Mouse (Mus musculus): ENCODE measurements around the gene Igfbp7. TPM values are rescaled to one million over a fixed set of nuclear protein-coding genes. Genes with fewer than 3 reads are reported as not detected.

Igfbp7 gene
- total and polyA plus RNA-seq, 3 experiments = not detected

- Histone ChIP-seq H3K36me3 (replicated peaks) (no peaks in the 10 kb centered on the region), H3K4me1 (ENCODE audit: insufficient read depth, low read depth, low read length) (no peaks in the 10 kb centered on the region), H3K27me3 (ENCODE audit: insufficient read depth, low read length) (no peaks in the 10 kb centered on the region; the same call in 1 of the 2 replicates), H3K9me3 (replicated peaks) (peaks cover 16% of the 10 kb centered on the region), H3K4me3 (ENCODE audit: low read depth, low read length) (no peak overlapping the region)
- DNase-seq (ENCODE audit: low spot score) (no peak), ATAC-seq (ENCODE audit: extremely low read depth, insufficient number of reproducible peaks, low FRiP score, poor library complexity, severe bottlenecking) (no peak)
- TF ChIP-seq CTCF (IDR thresholded peaks at IDR 0.05; ENCODE audit: low read depth, low read length) = no peak
- TF ChIP-seq TAL1 (conservative IDR thresholded peaks at IDR 0.05; ENCODE audit: low read depth, low read length) = no peak
- no peak for TF ChIP-seq POLR2AphosphoS5 (IDR thresholded peaks at IDR 0.05; ENCODE audit: insufficient replicate concordance, low read depth, low read length)
- no peak for TF ChIP-seq GATA2 (IDR thresholded peaks at IDR 0.05; ENCODE audit: borderline replicate concordance, low read depth, low read length)
- no peak for TF ChIP-seq GATA1 (IDR thresholded peaks at IDR 0.05; ENCODE audit: borderline replicate concordance, low read length)
Observed at GRCm38 (mm10) chr5:77384724-77385123, 23.1 kb downstream of the Igfbp7 start.

DNA sequence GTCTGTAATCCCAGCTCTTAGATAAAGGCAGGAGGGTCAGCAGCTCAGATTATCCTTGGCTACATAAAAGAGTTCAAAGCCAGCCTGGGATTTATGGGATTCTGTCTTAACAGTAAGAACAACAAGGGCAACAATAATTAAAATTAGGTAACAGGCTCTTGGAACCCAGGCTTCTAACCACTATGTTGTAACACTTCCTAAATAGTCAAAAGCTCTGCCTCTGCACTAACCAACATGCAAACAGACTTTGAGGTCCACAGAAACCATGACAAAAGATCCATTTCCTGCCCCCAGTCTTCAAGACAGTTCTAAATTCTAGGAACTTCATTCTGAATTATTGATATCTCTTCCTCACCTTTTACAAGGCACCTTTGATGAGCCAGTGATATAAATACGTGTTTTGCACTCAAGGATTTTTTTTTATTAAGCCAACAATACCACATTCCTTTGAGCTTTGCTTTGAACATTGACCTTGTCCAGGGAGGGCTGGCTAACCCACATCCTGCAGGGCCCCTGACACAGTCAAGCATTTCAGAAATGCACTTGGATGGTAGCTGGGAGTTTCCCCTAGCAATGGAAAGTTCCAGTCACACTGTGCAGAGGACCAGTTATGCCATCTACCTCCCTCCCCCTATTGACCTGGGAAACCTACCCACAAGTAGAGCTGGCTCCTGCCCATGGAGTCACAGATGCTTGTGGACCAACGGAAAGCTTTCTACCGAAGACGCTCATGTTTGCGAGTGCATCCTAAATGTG, 23.9 kb downstream of the Igfbp7 start:
- no peaks in the 10 kb centered on the region for H3K4me1 ChIP-seq (ENCODE audit: insufficient read depth, low read depth, low read length)
- TF ChIP-seq POLR2AphosphoS5 (IDR thresholded peaks at IDR 0.05; ENCODE audit: insufficient replicate concordance, low read depth, low read length) (no peak), GATA1 (IDR thresholded peaks at IDR 0.05; ENCODE audit: borderline replicate concordance, low read length) (no peak), GATA2 (IDR thresholded peaks at IDR 0.05; ENCODE audit: borderline replicate concordance, low read depth, low read length) (no peak), TAL1 (conservative IDR thresholded peaks at IDR 0.05; ENCODE audit: low read depth, low read length) (no peak), CTCF (IDR thresholded peaks at IDR 0.05; ENCODE audit: low read depth, low read length) (no peak)

GRCm38 (mm10) chr5:77381686-77382085, 26.2 kb downstream of the Igfbp7 start:
- no peaks in the 10 kb centered on the region; the same call in 1 of the 2 replicates for H3K27me3 ChIP-seq (ENCODE audit: insufficient read depth, low read length)
- H3K4me1 ChIP-seq (ENCODE audit: insufficient read depth, low read depth, low read length) = no peaks in the 10 kb centered on the region
- ATAC-seq (ENCODE audit: extremely low read depth, insufficient number of reproducible peaks, low FRiP score, poor library complexity, severe bottlenecking) (no peak), DNase-seq (ENCODE audit: low spot score) (no peak)
- H3K4me3 ChIP-seq (ENCODE audit: low read depth, low read length) = no peak overlapping the region
- H3K36me3 ChIP-seq (replicated peaks) = no peaks in the 10 kb centered on the region
- TF ChIP-seq GATA2 (IDR thresholded peaks at IDR 0.05; ENCODE audit: borderline replicate concordance, low read depth, low read length) (no peak), GATA1 (IDR thresholded peaks at IDR 0.05; ENCODE audit: borderline replicate concordance, low read length) (no peak), POLR2AphosphoS5 (IDR thresholded peaks at IDR 0.05; ENCODE audit: insufficient replicate concordance, low read depth, low read length) (no peak), TAL1 (conservative IDR thresholded peaks at IDR 0.05; ENCODE audit: low read depth, low read length) (no peak), CTCF (IDR thresholded peaks at IDR 0.05; ENCODE audit: low read depth, low read length) (no peak)
- peaks cover 17% of the 10 kb centered on the region for H3K9me3 ChIP-seq (replicated peaks)

More for the DNA sequence above, 23.9 kb downstream of the Igfbp7 start:
- Histone ChIP-seq H3K27me3 (ENCODE audit: insufficient read depth, low read length) (no peaks in the 10 kb centered on the region; the same call in 1 of the 2 replicates), H3K9me3 (replicated peaks) (peaks cover 20% of the 10 kb centered on the region), H3K4me3 (ENCODE audit: low read depth, low read length) (no peak overlapping the region), H3K36me3 (replicated peaks) (no peaks in the 10 kb centered on the region)
- no peak for ATAC-seq (ENCODE audit: extremely low read depth, insufficient number of reproducible peaks, low FRiP score, poor library complexity, severe bottlenecking)
- no peak for DNase-seq (ENCODE audit: low spot score)

DNA sequence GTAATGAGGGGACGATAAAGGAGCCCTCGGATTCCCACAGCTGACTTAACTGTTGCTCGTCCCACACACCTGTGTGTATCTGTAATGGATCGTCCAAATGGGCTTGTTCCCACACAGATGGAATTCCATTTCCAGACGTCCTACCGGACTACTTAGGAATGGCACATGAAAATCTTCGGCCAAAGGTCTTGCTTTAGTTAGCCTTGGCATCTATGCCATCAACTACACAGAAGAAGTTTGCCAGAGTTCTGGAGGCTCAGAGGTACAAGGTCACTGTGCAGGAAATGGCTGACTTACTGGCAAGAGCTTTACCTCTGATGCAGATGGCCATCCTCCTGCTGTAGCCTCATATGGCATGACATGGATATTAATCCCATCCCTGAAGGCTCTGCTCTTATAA, 26.6 kb downstream of the Igfbp7 start:
- Histone ChIP-seq H3K4me1 (ENCODE audit: insufficient read depth, low read depth, low read length) (no peaks in the 10 kb centered on the region), H3K36me3 (replicated peaks) (no peaks in the 10 kb centered on the region), H3K4me3 (ENCODE audit: low read depth, low read length) (no peak overlapping the region), H3K27me3 (ENCODE audit: insufficient read depth, low read length) (no peaks in the 10 kb centered on the region; the same call in 1 of the 2 replicates), H3K9me3 (replicated peaks) (peaks cover 17% of the 10 kb centered on the region)
- DNase-seq (ENCODE audit: low spot score) (no peak), ATAC-seq (ENCODE audit: extremely low read depth, insufficient number of reproducible peaks, low FRiP score, poor library complexity, severe bottlenecking) (no peak)
- TF ChIP-seq CTCF (IDR thresholded peaks at IDR 0.05; ENCODE audit: low read depth, low read length) (no peak), POLR2AphosphoS5 (IDR thresholded peaks at IDR 0.05; ENCODE audit: insufficient replicate concordance, low read depth, low read length) (no peak), GATA1 (IDR thresholded peaks at IDR 0.05; ENCODE audit: borderline replicate concordance, low read length) (no peak), GATA2 (IDR thresholded peaks at IDR 0.05; ENCODE audit: borderline replicate concordance, low read depth, low read length) (no peak), TAL1 (conservative IDR thresholded peaks at IDR 0.05; ENCODE audit: low read depth, low read length) (no peak)

- H3K4me3 ChIP-seq (ENCODE audit: low read depth, low read length) = no peak overlapping the region
- no peak for ATAC-seq (ENCODE audit: extremely low read depth, insufficient number of reproducible peaks, low FRiP score, poor library complexity, severe bottlenecking)
- no peak for DNase-seq (ENCODE audit: low spot score)
- TF ChIP-seq GATA1 (IDR thresholded peaks at IDR 0.05; ENCODE audit: borderline replicate concordance, low read length) (no peak), CTCF (IDR thresholded peaks at IDR 0.05; ENCODE audit: low read depth, low read length) (no peak), TAL1 (conservative IDR thresholded peaks at IDR 0.05; ENCODE audit: low read depth, low read length) (no peak), POLR2AphosphoS5 (IDR thresholded peaks at IDR 0.05; ENCODE audit: insufficient replicate concordance, low read depth, low read length) (no peak), GATA2 (IDR thresholded peaks at IDR 0.05; ENCODE audit: borderline replicate concordance, low read depth, low read length) (no peak)
- H3K9me3 ChIP-seq (replicated peaks) = peaks cover 13% of the 10 kb centered on the region
- no peaks in the 10 kb centered on the region for H3K4me1 ChIP-seq (ENCODE audit: insufficient read depth, low read depth, low read length)
- H3K36me3 ChIP-seq (replicated peaks) = no peaks in the 10 kb centered on the region
- H3K27me3 ChIP-seq (ENCODE audit: insufficient read depth, low read length) = no peaks in the 10 kb centered on the region; the same call in 1 of the 2 replicates
Observed at GRCm38 (mm10) chr5:77380321-77380901, 27.4 kb downstream of the Igfbp7 start.

- no peaks in the 10 kb centered on the region; the same call in 1 of the 2 replicates for H3K27me3 ChIP-seq (ENCODE audit: insufficient read depth, low read length)
- H3K9me3 ChIP-seq (replicated peaks) = peaks cover 15% of the 10 kb centered on the region
- ATAC-seq (ENCODE audit: extremely low read depth, insufficient number of reproducible peaks, low FRiP score, poor library complexity, severe bottlenecking) (no peak), DNase-seq (ENCODE audit: low spot score) (no peak)
- H3K36me3 ChIP-seq (replicated peaks) = no peaks in the 10 kb centered on the region
- TF ChIP-seq GATA1 (IDR thresholded peaks at IDR 0.05; ENCODE audit: borderline replicate concordance, low read length) (no peak), TAL1 (conservative IDR thresholded peaks at IDR 0.05; ENCODE audit: low read depth, low read length) (no peak), POLR2AphosphoS5 (IDR thresholded peaks at IDR 0.05; ENCODE audit: insufficient replicate concordance, low read depth, low read length) (no peak), CTCF (IDR thresholded peaks at IDR 0.05; ENCODE audit: low read depth, low read length) (no peak), GATA2 (IDR thresholded peaks at IDR 0.05; ENCODE audit: borderline replicate concordance, low read depth, low read length) (no peak)
- H3K4me1 ChIP-seq (ENCODE audit: insufficient read depth, low read depth, low read length) = no peaks in the 10 kb centered on the region
- no peak overlapping the region for H3K4me3 ChIP-seq (ENCODE audit: low read depth, low read length)
Observed at GRCm38 (mm10) chr5:77379434-77380135, 28.3 kb downstream of the Igfbp7 start.
